Comparison of ENCODE assay signal across 9 mouse cellular contexts in the genomic region with DNA sequence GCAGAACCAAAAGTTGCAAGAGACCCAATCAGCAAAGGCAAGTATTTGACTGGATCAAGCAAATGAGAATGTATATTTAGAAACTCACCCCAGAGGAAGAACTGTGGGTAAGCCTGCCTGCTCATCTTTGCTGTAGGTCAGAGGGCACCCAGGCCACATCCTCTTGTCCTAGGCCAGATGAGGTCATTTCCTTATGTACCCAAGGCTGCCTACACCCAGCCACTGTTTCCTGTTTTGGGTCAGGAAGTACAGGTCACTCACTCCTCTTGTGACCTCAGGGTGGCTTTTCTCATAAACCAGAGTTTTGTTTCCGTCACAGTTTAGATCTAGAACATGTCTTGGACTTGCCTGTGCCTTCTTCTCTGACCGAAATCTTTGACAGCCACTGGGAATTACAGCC. TPM values are rescaled to one million over a fixed set of nuclear protein-coding genes. Genes with fewer than 3 reads are reported as not detected.
DNase-seq lines count a peak whose midpoint lies in the region; ATAC-seq lines count a peak whose summit lies in the region.
"Had no signal": no experiment of that assay in that cellular context is flagged by ENCODE, and none has a peak within 500 bp of the region (broad histone marks: within the 10 kb centered on the region; RNA-seq: fewer than 3 reads in every experiment).

No protein-coding gene starts in this region.

- H3K9me3 ChIP-seq in embryonic facial prominence, embryonic 10.5 days, result no peaks in the 10 kb centered on the region
- no peaks in the 10 kb centered on the region for H3K9me3 ChIP-seq in hindbrain, embryonic 12.5 days (replicated peaks)

- H3K27ac ChIP-seq in embryonic facial prominence, embryonic 10.5 days (replicated peaks), result no peak overlapping the region
- H3K27ac ChIP-seq in hindbrain, embryonic 12.5 days, result no peak overlapping the region

- no peak overlapping the region for H3K4me2 ChIP-seq in hindbrain, embryonic 12.5 days (replicated peaks)

- peak; percentile 5 for DNase-seq in embryo, embryonic 11 days
- DNase-seq in embryo, embryonic 10 days (ENCODE audit: low spot score), result no peak
- peak; percentile 88 for DNase-seq in kidney, adult 9 months
- DNase-seq in lung, postnatal 4 days, result peak; percentile 63 to 72
- no peak for DNase-seq in thymus, postnatal 10 days (ENCODE audit: low spot score in 2 of 2)
- no peak for DNase-seq in embryonic facial prominence, embryonic 10.5 days (ENCODE audit: low spot score)

- 54% methylated on average over 2 of the region's 2 CpGs for WGBS in embryonic facial prominence, embryonic 10.5 days
- WGBS in hindbrain, embryonic 12.5 days, result 81% methylated on average over 2 of the region's 2 CpGs

- H3K4me1 ChIP-seq in embryonic facial prominence, embryonic 10.5 days, result no peaks in the 10 kb centered on the region
- no peaks in the 10 kb centered on the region for H3K4me1 ChIP-seq in hindbrain, embryonic 12.5 days

- no peaks in the 10 kb centered on the region for H3K36me3 ChIP-seq in embryonic facial prominence, embryonic 10.5 days (replicated peaks)
- H3K36me3 ChIP-seq in hindbrain, embryonic 12.5 days, result no peaks in the 10 kb centered on the region

- H3K9ac ChIP-seq in hindbrain, embryonic 12.5 days, result no peak overlapping the region

- no peaks in the 10 kb centered on the region for H3K27me3 ChIP-seq in embryonic facial prominence, embryonic 10.5 days (replicated peaks; ENCODE audit: low read depth, poor library complexity, severe bottlenecking)
- no peaks in the 10 kb centered on the region for H3K27me3 ChIP-seq in hindbrain, embryonic 12.5 days

- peak; percentile 90 for ATAC-seq in CD4-positive, CD25-positive, alpha-beta regulatory T cell, adult 4 months
- no peak for ATAC-seq in hindbrain, embryonic 12.5 days (ENCODE audit: low FRiP score)
- ATAC-seq: forebrain, embryonic 14.5 days had no signal

- H3K4me3 ChIP-seq in embryonic facial prominence, embryonic 10.5 days, result no peak overlapping the region
- H3K4me3 ChIP-seq in hindbrain, embryonic 12.5 days, result no peak overlapping the region

RNA-seq across cellular contexts. Expression of gene Cd34, which starts 56.6 kb away (rescaled TPM):
- polyA plus RNA-seq in CD4-positive, CD25-positive, alpha-beta regulatory T cell, adult 4 months (2017; shearing (Covaris generic)), result under 1 TPM in 1 of 2 experiments, not detected in 1; 0.48 TPM
- 49.9 and 50.8 TPM in 2 replicates for polyA plus RNA-seq in embryonic facial prominence, embryonic 10.5 days (2016; fragmentation: Nextera tagmentation; extraction: Ambion mirVana)
- 44.7 and 50.0 TPM in 2 replicates for polyA plus RNA-seq in hindbrain, embryonic 12.5 days (2016; fragmentation: Nextera tagmentation; extraction: Ambion mirVana)

Comparison
In these comparisons a context has a peak if more than half of its experiments do, and no peak if none do; other contexts are left out.
1. DNase-seq: peak in embryo, embryonic 11 days (single experiment), kidney, adult 9 months (single experiment) and lung, postnatal 4 days (2 of 2); none in embryo, embryonic 10 days (single experiment), thymus, postnatal 10 days (0 of 2) and embryonic facial prominence, embryonic 10.5 days (single experiment).
2. RNA of gene Cd34, which starts 56.6 kb away (polyA plus RNA-seq): 49.9 to 50.8 TPM in embryonic facial prominence, embryonic 10.5 days and 44.7 to 50.0 TPM in hindbrain, embryonic 12.5 days; 0.48 TPM in CD4-positive, CD25-positive, alpha-beta regulatory T cell, adult 4 months; every median in the first group is over 10 times any median in the second.